Mouse (Mus musculus): Measurements from ENCODE around the gene D10Wsu102e. TPM values are rescaled to one million over a fixed set of nuclear protein-coding genes. Genes with fewer than 3 reads are reported as not detected.
A peak's percentile ranks its signal among the peaks of the same experiment; 100 is the strongest.
"Not testable (repeated sequence)": the region's sequence is repeated elsewhere in the genome, so short reads cannot be mapped to it uniquely, and the experiment has no call there.

The D10Wsu102e gene
- polyA plus RNA-seq, 1 experiment: 0.11 TPM

DNA sequence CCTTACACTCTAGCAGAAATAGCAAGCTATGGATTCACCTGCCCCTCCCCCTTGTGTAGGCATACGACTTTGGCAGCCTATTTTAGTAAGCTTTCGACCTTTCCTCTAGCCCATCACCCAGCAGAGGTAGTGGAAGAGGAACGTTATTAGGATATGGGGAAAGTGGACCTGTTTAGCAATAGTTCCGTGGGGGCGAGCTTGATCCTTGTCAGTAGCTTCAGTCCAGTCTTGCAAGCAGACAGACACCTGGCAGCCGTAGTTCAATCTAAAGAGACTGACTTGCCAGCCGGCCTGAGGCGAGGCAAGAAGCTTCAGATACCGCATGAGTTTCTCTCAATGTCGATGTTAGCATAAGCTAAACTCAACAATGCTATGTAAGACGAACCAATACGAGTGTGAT, 3.6 kb upstream of the D10Wsu102e start:
- 0 out of 2 replicates have a peak, but pooled peaks cover 2% of the 10 kb centered on the region for H3K4me1 ChIP-seq (ENCODE audit: control insufficient read depth, insufficient read depth, insufficient read length, low read length)
- H3K36me3 ChIP-seq (ENCODE audit: control insufficient read depth, insufficient read depth, low read length): no peaks in the 10 kb centered on the region
- H3K4me3 ChIP-seq (ENCODE audit: low read depth, low read length): no peak overlapping the region
- no peaks in the 10 kb centered on the region for H3K27me3 ChIP-seq (ENCODE audit: control insufficient read depth, insufficient read depth, low read length)
- WGBS: 89% methylated on average over 12 of the region's 12 CpGs
- H3K27ac ChIP-seq (ENCODE audit: insufficient read depth, low read depth, low read length): no peak overlapping the region
- TF ChIP-seq CTCF (IDR thresholded peaks at IDR 0.05; ENCODE audit: extremely low read depth, insufficient read length, insufficient replicate concordance, low read depth, low read length): no peak
- no peak for TF ChIP-seq POLR2A (IDR thresholded peaks at IDR 0.05; ENCODE audit: low read depth, low read length)

DNA sequence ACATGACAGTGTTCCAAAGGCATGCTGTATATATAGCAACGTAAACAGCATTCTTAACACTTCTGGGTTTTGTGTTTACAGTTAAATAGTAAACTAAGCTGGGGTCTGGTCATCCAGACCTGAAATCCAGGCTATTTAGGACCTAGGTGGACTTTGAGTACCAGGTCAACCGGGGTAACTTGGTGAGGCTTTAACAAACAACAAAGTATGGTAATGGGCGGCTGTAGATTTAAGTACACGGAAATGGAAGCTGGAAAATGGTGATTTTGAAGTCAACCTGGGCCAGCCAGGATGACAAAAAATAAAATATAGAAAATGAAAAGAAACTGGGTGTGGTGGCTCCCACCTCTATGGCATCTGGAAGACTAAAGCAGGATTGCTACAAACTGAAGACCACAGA, 570 bp upstream of the D10Wsu102e start:
- Histone ChIP-seq H3K4me3 (ENCODE audit: low read depth, low read length) (peak overlapping the region; percentile 76; the same call in 1 of the 2 replicates), H3K4me1 (ENCODE audit: control insufficient read depth, insufficient read depth, insufficient read length, low read length) (0 out of 2 replicates have a peak, but pooled peaks cover 2% of the 10 kb centered on the region), H3K27me3 (ENCODE audit: control insufficient read depth, insufficient read depth, low read length) (no peaks in the 10 kb centered on the region), H3K27ac (ENCODE audit: insufficient read depth, low read depth, low read length) (peak overlapping the region; percentile 17; the same call in 1 of the 2 replicates), H3K36me3 (ENCODE audit: control insufficient read depth, insufficient read depth, low read length) (peaks cover 11% of the 10 kb centered on the region)
- TF ChIP-seq POLR2A (IDR thresholded peaks at IDR 0.05; ENCODE audit: low read depth, low read length): no peak
- TF ChIP-seq CTCF (IDR thresholded peaks at IDR 0.05; ENCODE audit: extremely low read depth, insufficient read length, insufficient replicate concordance, low read depth, low read length): no peak
- WGBS: 49% methylated on average over 4 of the region's 4 CpGs

DNA sequence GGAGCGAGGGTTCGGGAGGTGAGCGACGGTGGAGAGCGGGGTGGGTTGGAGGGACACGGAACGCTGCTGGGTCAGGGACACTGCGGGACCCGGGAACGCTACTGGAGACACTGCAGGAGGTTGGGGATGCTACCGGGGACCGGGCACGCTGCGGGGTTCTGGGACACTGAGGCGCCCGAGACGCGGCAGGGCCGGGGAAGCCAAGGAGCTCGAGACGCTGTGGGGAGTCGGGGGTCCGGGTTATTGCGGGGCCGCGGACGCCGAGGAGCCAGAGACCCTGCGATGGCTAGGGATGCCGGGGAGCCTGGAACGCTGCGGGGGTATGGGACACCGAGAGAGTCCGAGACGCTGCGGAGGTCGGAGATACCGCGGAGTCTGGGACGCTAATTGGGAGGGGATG, 335 bp downstream of the D10Wsu102e start:
- no peak overlapping the region; the same call in 1 of the 2 replicates for H3K27ac ChIP-seq (ENCODE audit: insufficient read depth, low read depth, low read length)
- H3K27me3 ChIP-seq (ENCODE audit: control insufficient read depth, insufficient read depth, low read length): no peaks in the 10 kb centered on the region
- H3K4me1 ChIP-seq (ENCODE audit: control insufficient read depth, insufficient read depth, insufficient read length, low read length): 0 out of 2 replicates have a peak, but pooled peaks cover 2% of the 10 kb centered on the region
- peak overlapping the region; percentile 76 for H3K4me3 ChIP-seq (ENCODE audit: low read depth, low read length)
- peaks cover 14% of the 10 kb centered on the region for H3K36me3 ChIP-seq (ENCODE audit: control insufficient read depth, insufficient read depth, low read length)
- WGBS: 1% methylated on average over 40 of the region's 40 CpGs
- TF ChIP-seq POLR2A (IDR thresholded peaks at IDR 0.05; ENCODE audit: low read depth, low read length) (no peak), CTCF (IDR thresholded peaks at IDR 0.05; ENCODE audit: extremely low read depth, insufficient read length, insufficient replicate concordance, low read depth, low read length) (no peak)

DNA sequence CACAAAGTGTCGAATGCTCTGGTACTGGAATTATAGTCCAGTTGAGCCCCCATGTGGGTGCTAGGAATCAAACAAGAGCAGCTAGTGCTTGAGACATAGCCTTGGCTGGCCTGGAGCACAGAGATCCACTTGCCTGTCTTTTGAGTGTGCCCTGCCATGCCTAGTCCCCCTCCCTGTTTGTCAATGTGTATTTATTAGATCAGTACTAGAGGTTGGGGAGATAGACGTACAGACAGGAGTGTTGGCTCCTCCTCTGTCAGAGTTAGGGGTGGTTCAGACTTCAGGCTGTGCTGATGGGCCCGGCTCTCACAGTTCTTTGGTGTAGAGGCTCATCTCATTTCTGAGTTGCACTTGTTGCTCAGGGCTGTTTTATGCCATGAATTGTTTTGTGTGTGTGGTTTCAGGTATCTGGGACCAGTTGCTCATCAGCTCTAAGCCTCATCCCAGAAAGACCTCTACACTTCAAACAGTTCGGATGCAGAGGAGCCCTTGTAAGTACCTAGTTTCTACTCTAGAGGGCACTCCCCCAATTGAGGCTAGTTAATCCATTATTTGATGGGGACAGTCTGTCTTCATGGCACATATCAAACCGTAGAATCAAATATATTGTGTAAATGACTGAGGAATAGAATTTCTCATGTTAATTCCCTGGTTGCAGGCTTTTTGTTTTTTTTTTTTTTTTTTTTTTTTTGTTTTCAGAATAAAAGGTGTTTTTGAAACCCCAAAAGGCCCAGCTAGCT, 1.8 kb downstream of the D10Wsu102e start:
- 0 out of 2 replicates have a peak, but pooled peaks cover 2% of the 10 kb centered on the region for H3K4me1 ChIP-seq (ENCODE audit: control insufficient read depth, insufficient read depth, insufficient read length, low read length)
- 42% methylated on average over 5 of the region's 5 CpGs for whole genome bisulfite sequencing
- TF ChIP-seq CTCF (IDR thresholded peaks at IDR 0.05; ENCODE audit: extremely low read depth, insufficient read length, insufficient replicate concordance, low read depth, low read length): no peak
- H3K27me3 ChIP-seq (ENCODE audit: control insufficient read depth, insufficient read depth, low read length): no peaks in the 10 kb centered on the region
- no peak overlapping the region for H3K27ac ChIP-seq (ENCODE audit: insufficient read depth, low read depth, low read length)
- no peak overlapping the region for H3K4me3 ChIP-seq (ENCODE audit: low read depth, low read length)
- H3K36me3 ChIP-seq (ENCODE audit: control insufficient read depth, insufficient read depth, low read length): peaks cover 26% of the 10 kb centered on the region

DNA sequence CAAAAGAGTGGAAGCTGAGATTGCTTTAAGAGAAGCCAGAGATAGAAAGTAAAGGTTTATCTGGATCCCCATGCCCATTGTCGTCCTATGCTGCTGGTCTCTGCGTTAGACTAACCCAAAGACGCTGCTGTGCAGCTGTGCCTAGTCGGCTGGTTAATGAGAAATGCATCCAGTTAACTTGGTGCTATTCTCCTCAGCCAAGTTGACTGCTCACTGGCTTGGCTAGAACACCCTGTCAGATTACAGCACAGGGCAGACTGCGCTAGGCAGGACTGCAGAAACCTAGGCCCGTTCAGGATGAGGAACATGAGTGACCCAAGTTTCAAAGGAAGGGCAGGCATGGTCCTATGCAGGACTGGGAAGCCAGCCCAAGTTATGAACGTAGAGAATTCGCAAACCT, 3.4 kb downstream of the D10Wsu102e start:
- Histone ChIP-seq H3K4me1 (ENCODE audit: control insufficient read depth, insufficient read depth, insufficient read length, low read length) (0 out of 2 replicates have a peak, but pooled peaks cover 2% of the 10 kb centered on the region), H3K27me3 (ENCODE audit: control insufficient read depth, insufficient read depth, low read length) (no peaks in the 10 kb centered on the region), H3K36me3 (ENCODE audit: control insufficient read depth, insufficient read depth, low read length) (peaks cover 38% of the 10 kb centered on the region), H3K4me3 (ENCODE audit: low read depth, low read length) (no peak overlapping the region), H3K27ac (ENCODE audit: insufficient read depth, low read depth, low read length) (no peak overlapping the region)
- TF ChIP-seq CTCF (IDR thresholded peaks at IDR 0.05; ENCODE audit: extremely low read depth, insufficient read length, insufficient replicate concordance, low read depth, low read length) (no peak), POLR2A (IDR thresholded peaks at IDR 0.05; ENCODE audit: low read depth, low read length) (no peak)
- 96% methylated on average over 8 of the region's 8 CpGs for WGBS

DNA sequence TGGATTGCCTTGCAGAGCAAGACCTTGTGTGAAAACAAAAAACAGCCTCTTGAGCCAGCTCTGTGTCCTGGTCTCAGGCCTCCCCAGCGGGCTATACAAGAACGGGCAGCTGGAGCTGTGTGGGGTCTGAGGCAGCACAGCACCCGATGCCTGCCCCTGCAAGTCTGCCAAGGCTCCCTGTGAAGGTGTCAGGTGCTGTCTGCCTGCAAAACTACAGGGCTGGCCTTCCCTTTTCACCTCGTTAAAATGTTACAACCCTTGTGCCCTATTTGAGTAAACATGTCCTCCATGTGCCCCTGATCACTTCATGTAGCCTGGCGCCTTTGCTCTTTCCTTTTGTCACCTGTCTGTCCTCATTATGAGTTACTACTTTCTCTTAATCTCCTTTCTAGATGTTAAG, 8.9 kb downstream of the D10Wsu102e start:
- no peak overlapping the region for H3K27ac ChIP-seq (ENCODE audit: insufficient read depth, low read depth, low read length)
- no peak for TF ChIP-seq CTCF (IDR thresholded peaks at IDR 0.05; ENCODE audit: extremely low read depth, insufficient read length, insufficient replicate concordance, low read depth, low read length)
- TF ChIP-seq POLR2A (IDR thresholded peaks at IDR 0.05; ENCODE audit: low read depth, low read length): no peak
- WGBS: 65% methylated on average over 5 of the region's 5 CpGs
- H3K27me3 ChIP-seq (ENCODE audit: control insufficient read depth, insufficient read depth, low read length): no peaks in the 10 kb centered on the region
- H3K4me3 ChIP-seq (ENCODE audit: low read depth, low read length): no peak overlapping the region
- H3K4me1 ChIP-seq (ENCODE audit: control insufficient read depth, insufficient read depth, insufficient read length, low read length): no peaks in the 10 kb centered on the region
- peaks cover 47% of the 10 kb centered on the region for H3K36me3 ChIP-seq (ENCODE audit: control insufficient read depth, insufficient read depth, low read length)

DNA sequence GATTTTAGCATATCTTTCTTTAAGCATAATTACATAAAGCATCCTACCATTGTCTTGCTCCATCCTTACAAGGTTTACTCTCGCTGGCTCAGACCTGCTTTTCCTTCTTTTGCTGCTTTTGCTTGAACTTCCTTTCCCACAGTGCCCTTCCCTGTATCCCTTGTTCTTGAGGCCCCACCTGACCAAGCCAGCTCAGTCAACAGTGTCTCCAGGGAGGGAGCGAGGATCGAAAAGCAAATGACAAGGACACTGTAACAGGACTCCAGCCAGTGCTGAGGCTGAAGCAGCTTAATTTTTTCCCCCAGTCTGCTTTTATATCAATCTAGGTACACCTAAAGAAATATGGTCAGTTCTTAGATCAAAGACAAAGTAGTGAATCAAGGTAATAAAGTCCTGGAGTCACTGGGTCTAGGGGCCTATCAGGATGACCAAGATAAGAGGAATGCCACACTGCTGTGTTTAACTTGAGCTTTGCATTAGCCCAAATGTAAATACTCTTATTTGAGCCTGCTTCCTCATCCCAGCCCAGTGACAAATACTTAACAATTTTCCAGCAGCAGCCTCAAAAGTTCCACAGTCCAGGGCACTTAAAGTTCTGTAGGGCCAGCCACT, 14.1 kb downstream of the D10Wsu102e start:
- H3K36me3 ChIP-seq (ENCODE audit: control insufficient read depth, insufficient read depth, low read length): peaks cover 18% of the 10 kb centered on the region
- TF ChIP-seq POLR2A (IDR thresholded peaks at IDR 0.05; ENCODE audit: low read depth, low read length): no peak
- TF ChIP-seq CTCF (IDR thresholded peaks at IDR 0.05; ENCODE audit: extremely low read depth, insufficient read length, insufficient replicate concordance, low read depth, low read length): no peak
- no peak overlapping the region for H3K27ac ChIP-seq (ENCODE audit: insufficient read depth, low read depth, low read length)
- no peak overlapping the region for H3K4me3 ChIP-seq (ENCODE audit: low read depth, low read length)
- WGBS: 68% methylated on average over 3 of the region's 3 CpGs
- no peaks in the 10 kb centered on the region for H3K27me3 ChIP-seq (ENCODE audit: control insufficient read depth, insufficient read depth, low read length)
- H3K4me1 ChIP-seq (ENCODE audit: control insufficient read depth, insufficient read depth, insufficient read length, low read length): peaks cover 2% of the 10 kb centered on the region; the same call in 1 of the 2 replicates

DNA sequence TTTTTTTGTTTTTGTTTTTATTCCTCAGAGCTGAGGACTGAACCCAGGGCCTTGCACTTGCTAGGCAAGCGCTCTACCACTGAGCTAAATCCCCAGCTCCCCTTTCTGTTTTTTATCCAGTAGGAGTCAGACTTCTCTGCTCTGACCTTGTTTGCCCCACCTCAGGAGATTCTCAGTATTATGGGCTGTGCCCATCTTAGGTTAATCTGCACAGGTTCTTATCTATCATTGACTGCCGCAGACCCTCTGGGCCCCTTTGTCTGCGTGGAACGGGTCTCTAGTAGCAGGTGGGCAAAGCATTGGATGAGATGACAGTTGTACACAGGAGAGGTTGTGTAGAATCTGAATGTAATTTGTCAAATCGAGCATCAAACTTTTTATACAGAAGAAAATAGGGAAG, 15.4 kb downstream of the D10Wsu102e start:
- H3K27me3 ChIP-seq (ENCODE audit: control insufficient read depth, insufficient read depth, low read length); H3K4me1 ChIP-seq (ENCODE audit: control insufficient read depth, insufficient read depth, insufficient read length, low read length); H3K27ac ChIP-seq (ENCODE audit: insufficient read depth, low read depth, low read length); H3K4me3 ChIP-seq (ENCODE audit: low read depth, low read length): not testable (repeated sequence)
- WGBS: 88% methylated on average over 5 of the region's 5 CpGs
- H3K36me3 ChIP-seq (ENCODE audit: control insufficient read depth, insufficient read depth, low read length): peaks cover 14% of the 10 kb centered on the region
